Mouse (Mus musculus): ENCODE data around the gene Cyp8b1. TPM values are rescaled to one million over a fixed set of nuclear protein-coding genes. Genes with fewer than 3 reads are reported as not detected.

The Cyp8b1 gene
- not detected for total RNA-seq (2021)
- polyA plus RNA-seq (2012; rRNA removed): 0.06 and 0.15 TPM in 2 replicates
- long read RNA-seq: 0 reads

DNA sequence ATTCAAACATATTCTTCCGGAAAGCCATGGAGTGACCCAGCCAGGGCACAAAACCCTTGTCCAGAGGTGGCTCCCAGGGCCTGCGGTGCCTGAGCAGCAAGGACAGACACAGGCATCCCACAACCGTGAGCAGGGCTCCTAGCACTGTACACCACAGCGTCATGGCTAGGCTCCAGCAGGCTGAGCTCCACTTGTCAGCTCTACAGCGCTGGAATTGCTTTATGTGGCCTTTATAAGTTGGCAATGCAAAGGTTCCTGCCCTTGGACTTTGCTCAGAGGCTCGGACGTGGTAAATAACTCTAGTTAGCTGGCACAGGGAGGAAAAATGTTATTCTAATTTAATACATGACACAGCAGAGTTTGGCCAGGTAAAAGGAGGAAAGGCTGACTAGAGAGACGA, at the start of gene Cyp8b1:
Gene Cyp8b1 (minus strand): TSS at position 204 of the 400 bp plus-strand sequence.
- Histone ChIP-seq H3K27me3 (ENCODE audit: control insufficient read depth, insufficient read depth, low read length) (no peaks in the 10 kb centered on the region; the same call in 1 of the 2 replicates), H3K27ac (no peak within 1 kb of the TSS), H3K4me1 (ENCODE audit: control insufficient read depth, insufficient read depth, low read length) (peaks cover 2% of the 10 kb centered on the region), H3K9ac (ENCODE audit: low read depth, low read length) (no peak within 1 kb of the TSS), H3K4me3 (no peak within 1 kb of the TSS), H3K79me2 (replicated peaks; ENCODE audit: control insufficient read depth, insufficient read depth, low read length) (no peaks in the 10 kb centered on the region), H3K36me3 (ENCODE audit: control insufficient read depth, insufficient read depth, low read length) (no peaks in the 10 kb centered on the region)
- DNase-seq: no peak
- WGBS: 66% methylated on average over 8 of the region's 8 CpGs
- no peak for TF ChIP-seq POLR2A (IDR thresholded peaks at IDR 0.05; ENCODE audit: insufficient read depth, low read depth, low read length)
- no peak for TF ChIP-seq EP300 (IDR thresholded peaks at IDR 0.05; ENCODE audit: insufficient read depth, low read depth, low read length)
- no peak for TF ChIP-seq CTCF (IDR thresholded peaks at IDR 0.05)
- intact Hi-C loops (cut with DNase I): no loop called here

DNA sequence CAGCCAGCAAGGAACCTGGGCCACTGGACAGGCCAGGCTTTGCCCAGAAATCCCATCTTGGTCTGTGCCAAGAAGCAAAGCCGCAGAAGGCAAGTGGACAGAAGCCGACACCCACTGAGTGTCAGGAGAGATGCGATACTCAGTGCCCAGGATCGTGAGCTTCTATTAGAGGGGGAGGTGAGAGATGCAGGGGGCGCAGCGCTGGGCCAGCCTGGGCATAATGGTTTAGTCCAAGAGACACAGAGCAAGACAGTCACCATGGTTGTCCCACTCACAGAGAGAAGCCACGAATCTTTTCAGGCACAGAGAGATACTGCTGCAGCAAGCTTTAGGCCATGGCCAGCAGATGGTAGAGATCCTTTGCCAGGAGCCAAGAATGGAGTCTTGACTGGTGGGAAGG, 48.8 kb upstream of the Cyp8b1 start:
- Histone ChIP-seq H3K27me3 (ENCODE audit: control insufficient read depth, insufficient read depth, low read length) (no peaks in the 10 kb centered on the region), H3K9ac (ENCODE audit: low read depth, low read length) (no peak overlapping the region), H3K27ac (no peak overlapping the region), H3K36me3 (ENCODE audit: control insufficient read depth, insufficient read depth, low read length) (no peaks in the 10 kb centered on the region), H3K4me3 (no peak overlapping the region), H3K4me1 (ENCODE audit: control insufficient read depth, insufficient read depth, low read length) (no peaks in the 10 kb centered on the region; the same call in 1 of the 2 replicates), H3K79me2 (replicated peaks; ENCODE audit: control insufficient read depth, insufficient read depth, low read length) (no peaks in the 10 kb centered on the region)
- whole genome bisulfite sequencing: 87% methylated on average over 7 of the region's 7 CpGs
- DNase-seq: no peak
- TF ChIP-seq CTCF (IDR thresholded peaks at IDR 0.05) (no peak), EP300 (IDR thresholded peaks at IDR 0.05; ENCODE audit: insufficient read depth, low read depth, low read length) (no peak)
- intact Hi-C loops (cut with DNase I): no loop called here

DNA sequence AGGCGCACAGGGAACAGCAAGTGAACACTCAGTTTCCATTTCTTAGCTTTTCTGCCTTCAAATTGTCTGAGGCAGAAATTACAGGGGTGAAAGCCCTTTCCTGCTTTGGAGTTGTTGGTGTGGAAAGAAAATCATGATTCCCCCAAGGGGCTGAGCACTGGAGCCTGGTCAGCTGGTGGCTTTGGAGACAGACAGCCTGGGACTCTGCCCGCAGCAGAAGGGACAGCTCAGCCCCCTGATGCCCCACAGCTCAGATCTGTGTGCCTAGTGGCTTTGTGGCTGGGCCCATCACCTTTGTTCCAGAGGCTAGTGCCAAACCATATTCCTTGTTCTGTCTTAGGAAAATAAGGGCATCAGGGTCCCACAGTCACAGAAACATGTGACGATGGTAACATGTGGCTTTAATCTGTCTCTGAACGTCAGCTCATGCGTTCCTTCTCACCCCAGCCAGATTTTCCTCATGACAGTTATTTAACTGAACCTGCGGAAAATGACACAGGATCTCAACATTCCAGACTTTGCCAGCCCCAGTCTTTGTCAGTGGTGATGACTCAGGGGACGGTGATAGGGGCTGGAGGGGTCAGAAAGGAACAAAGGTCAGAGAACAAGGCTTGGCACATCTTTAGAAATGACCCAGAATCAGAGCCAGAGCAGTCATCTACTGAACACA, 44.0 kb upstream of the Cyp8b1 start:
- Histone ChIP-seq H3K36me3 (ENCODE audit: control insufficient read depth, insufficient read depth, low read length) (no peaks in the 10 kb centered on the region), H3K27ac (peak overlapping the region; percentile 1; the same call in 1 of the 2 replicates), H3K79me2 (replicated peaks; ENCODE audit: control insufficient read depth, insufficient read depth, low read length) (no peaks in the 10 kb centered on the region), H3K9ac (ENCODE audit: low read depth, low read length) (no peak overlapping the region), H3K4me1 (ENCODE audit: control insufficient read depth, insufficient read depth, low read length) (peaks cover 1% of the 10 kb centered on the region), H3K27me3 (ENCODE audit: control insufficient read depth, insufficient read depth, low read length) (no peaks in the 10 kb centered on the region), H3K4me3 (no peak overlapping the region)
- DNase-seq: peak; percentile 36 to 41
- no peak for TF ChIP-seq CTCF (IDR thresholded peaks at IDR 0.05)
- WGBS: 51% methylated on average over 7 of the region's 7 CpGs
- intact Hi-C loops (cut with DNase I): no loop called here

DNA sequence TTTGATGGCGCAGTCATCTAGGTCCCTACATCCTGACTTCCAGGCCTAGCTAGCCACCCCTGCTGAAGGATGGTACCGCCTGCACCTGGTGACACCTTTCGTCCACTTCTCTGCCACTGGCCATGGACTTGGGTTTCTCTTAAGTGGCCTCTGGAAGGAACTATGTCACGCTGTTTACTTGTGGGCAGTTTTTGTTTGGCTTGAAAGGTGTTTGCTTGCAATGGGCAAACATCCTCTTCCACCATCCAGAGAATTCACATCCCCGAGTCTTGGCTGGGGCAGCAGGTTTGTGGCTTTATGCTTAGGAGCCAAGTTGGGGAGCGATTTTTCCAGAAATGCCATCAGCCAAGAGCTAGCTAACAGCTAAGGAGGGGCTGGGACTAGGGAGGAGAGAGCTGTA, 36.5 kb upstream of the Cyp8b1 start:
- 86% methylated on average over 6 of the region's 6 CpGs for WGBS
- H3K9ac ChIP-seq (ENCODE audit: low read depth, low read length): no peak overlapping the region
- H3K27me3 ChIP-seq (ENCODE audit: control insufficient read depth, insufficient read depth, low read length): no peaks in the 10 kb centered on the region
- peaks cover 3% of the 10 kb centered on the region; the same call in 1 of the 2 replicates for H3K4me1 ChIP-seq (ENCODE audit: control insufficient read depth, insufficient read depth, low read length)
- intact Hi-C loops (cut with DNase I): no loop called here
- TF ChIP-seq EP300 (IDR thresholded peaks at IDR 0.05; ENCODE audit: insufficient read depth, low read depth, low read length): no peak
- TF ChIP-seq CTCF (IDR thresholded peaks at IDR 0.05): no peak
- no peak for DNase-seq
- H3K27ac ChIP-seq: no peak overlapping the region
- H3K79me2 ChIP-seq (replicated peaks; ENCODE audit: control insufficient read depth, insufficient read depth, low read length): no peaks in the 10 kb centered on the region
- H3K4me3 ChIP-seq: no peak overlapping the region
- H3K36me3 ChIP-seq (ENCODE audit: control insufficient read depth, insufficient read depth, low read length): no peaks in the 10 kb centered on the region

DNA sequence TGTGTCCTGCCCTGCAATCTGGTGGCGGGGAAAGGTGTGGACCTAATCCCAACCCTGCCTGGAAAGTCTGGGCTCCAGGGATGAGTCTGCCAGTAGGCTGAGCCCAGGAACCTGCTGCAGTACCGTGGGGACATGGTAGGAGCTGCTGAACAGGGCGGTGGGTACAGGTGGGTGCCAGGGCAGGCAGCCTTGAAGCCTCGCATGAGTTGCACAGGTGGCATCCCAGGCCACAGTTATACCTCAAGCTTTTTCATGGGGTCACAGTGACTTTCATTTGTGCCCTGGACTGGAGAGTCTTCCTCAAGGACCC, 35.0 kb upstream of the Cyp8b1 start:
- no peak for DNase-seq
- no peaks in the 10 kb centered on the region for H3K27me3 ChIP-seq (ENCODE audit: control insufficient read depth, insufficient read depth, low read length)
- H3K9ac ChIP-seq (ENCODE audit: low read depth, low read length): peak overlapping the region; percentile 12
- TF ChIP-seq EP300 (IDR thresholded peaks at IDR 0.05; ENCODE audit: insufficient read depth, low read depth, low read length) (no peak), POLR2A (IDR thresholded peaks at IDR 0.05; ENCODE audit: insufficient read depth, low read depth, low read length) (no peak), CTCF (IDR thresholded peaks at IDR 0.05) (no peak)
- H3K79me2 ChIP-seq (replicated peaks; ENCODE audit: control insufficient read depth, insufficient read depth, low read length): no peaks in the 10 kb centered on the region
- H3K36me3 ChIP-seq (ENCODE audit: control insufficient read depth, insufficient read depth, low read length): no peaks in the 10 kb centered on the region
- 42% methylated on average over 4 of the region's 4 CpGs for WGBS
- H3K4me3 ChIP-seq: peak overlapping the region; percentile 21; the same call in 1 of the 2 replicates
- H3K4me1 ChIP-seq (ENCODE audit: control insufficient read depth, insufficient read depth, low read length): peaks cover 3% of the 10 kb centered on the region; the same call in 1 of the 2 replicates
- H3K27ac ChIP-seq: peak overlapping the region; percentile 41
- intact Hi-C loops (cut with DNase I): no loop called here

DNA sequence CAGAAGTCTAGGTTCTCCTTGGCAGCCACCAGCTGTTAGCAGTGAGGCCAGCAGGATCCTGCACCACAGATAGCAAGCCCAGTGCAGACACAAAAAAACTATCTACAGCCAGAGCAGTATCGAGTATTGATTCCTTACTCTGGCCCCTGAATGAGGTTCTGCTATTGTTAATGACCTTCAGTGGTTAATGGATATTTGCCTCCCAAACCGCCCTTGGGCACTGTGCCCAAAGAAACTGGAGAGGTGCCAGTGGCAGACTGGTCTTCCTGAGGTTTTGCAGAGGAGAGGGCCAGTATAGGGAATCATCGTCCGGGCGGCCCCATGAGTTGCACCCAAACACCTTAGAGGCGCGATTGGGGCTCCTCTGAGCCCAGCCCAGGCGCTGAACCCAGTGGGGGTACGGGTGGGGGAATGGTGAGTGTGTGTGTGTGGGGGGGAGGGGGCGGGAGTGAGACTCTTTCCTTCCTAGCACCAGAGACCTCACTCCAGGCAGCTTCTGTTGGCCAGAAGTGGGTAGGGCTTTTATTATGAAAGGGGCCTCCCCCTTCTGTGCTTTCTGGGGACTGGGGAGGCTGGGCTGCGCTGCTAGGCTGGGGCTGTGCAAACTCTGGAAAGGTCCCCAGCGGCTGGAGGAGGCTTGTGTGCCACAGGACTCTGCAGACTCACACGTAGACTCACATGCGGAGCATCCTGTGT, 34.5 kb upstream of the Cyp8b1 start, which contains the start of gene Fam198a:
Gene Fam198a (plus strand): TSS at position 571 of the 696 bp plus-strand sequence.
- intact Hi-C loops (cut with DNase I): no loop called here
- no peak for TF ChIP-seq EP300 (IDR thresholded peaks at IDR 0.05; ENCODE audit: insufficient read depth, low read depth, low read length)
- no peak for TF ChIP-seq CTCF (IDR thresholded peaks at IDR 0.05)
- TF ChIP-seq POLR2A (IDR thresholded peaks at IDR 0.05; ENCODE audit: insufficient read depth, low read depth, low read length): peak; percentile 57; the same call in 1 of the 2 replicates
- peaks cover 3% of the 10 kb centered on the region; the same call in 1 of the 2 replicates for H3K4me1 ChIP-seq (ENCODE audit: control insufficient read depth, insufficient read depth, low read length)
- DNase-seq: peak; percentile 72 to 77
- no peaks in the 10 kb centered on the region for H3K27me3 ChIP-seq (ENCODE audit: control insufficient read depth, insufficient read depth, low read length)
- H3K79me2 ChIP-seq (replicated peaks; ENCODE audit: control insufficient read depth, insufficient read depth, low read length): no peaks in the 10 kb centered on the region
- peak within 1 kb of the TSS; percentile 12 for H3K9ac ChIP-seq (ENCODE audit: low read depth, low read length)
- H3K4me3 ChIP-seq: peak within 1 kb of the TSS; percentile 21; the same call in 1 of the 2 replicates
- no peaks in the 10 kb centered on the region for H3K36me3 ChIP-seq (ENCODE audit: control insufficient read depth, insufficient read depth, low read length)
- H3K27ac ChIP-seq: peak within 1 kb of the TSS; percentile 41
- 6% methylated on average over 14 of the region's 14 CpGs for WGBS

All from heart, adult 2 months (tissue).